Mouse (Mus musculus) layer of hippocampus, postnatal 25 days (tissue): ENCODE measurements around the gene Rita1. TPM values are rescaled to one million over a fixed set of nuclear protein-coding genes. Genes with fewer than 3 reads are reported as not detected.

Experiments used
- DNase-seq, 2 experiments: peaks; one replicate each; pipeline ENCODE4 v3.0.0; 2022; ENCODE audit warnings: mixed read lengths in 2 of 2, low spot score in 1 of 2; ENCODE audit errors: extremely low spot score in 1 of 2
- total RNA-seq, 2 experiments: library from RNA; stranded (reverse); gene quantifications; 2 replicates each; pipeline ENCODE4 v1.2.3; 2021

Gene Rita1
- total RNA-seq, 2 experiments from 2014 or later, result 23.9 to 25.5 TPM

DNA sequence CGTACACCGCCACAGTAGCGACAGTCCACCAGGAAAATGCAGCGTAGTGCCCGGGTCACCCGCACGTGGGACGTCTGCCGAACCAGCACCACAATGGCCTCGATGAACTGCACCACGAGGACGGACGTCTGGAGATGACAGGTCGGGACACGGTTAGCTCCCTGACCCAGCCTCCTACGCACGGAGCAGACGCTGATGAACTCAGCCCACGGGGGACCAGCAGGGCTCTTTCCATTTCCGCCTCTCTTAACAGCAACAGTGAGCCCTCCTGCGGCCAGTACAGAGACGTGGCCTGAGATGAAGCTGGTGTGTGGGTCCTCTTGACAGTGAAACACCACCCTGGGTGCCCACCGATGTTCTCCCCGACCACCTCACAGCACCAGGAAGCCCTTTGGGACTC is 56.5 kb downstream of the Rita1 start:
- no peak for DNase-seq

DNA sequence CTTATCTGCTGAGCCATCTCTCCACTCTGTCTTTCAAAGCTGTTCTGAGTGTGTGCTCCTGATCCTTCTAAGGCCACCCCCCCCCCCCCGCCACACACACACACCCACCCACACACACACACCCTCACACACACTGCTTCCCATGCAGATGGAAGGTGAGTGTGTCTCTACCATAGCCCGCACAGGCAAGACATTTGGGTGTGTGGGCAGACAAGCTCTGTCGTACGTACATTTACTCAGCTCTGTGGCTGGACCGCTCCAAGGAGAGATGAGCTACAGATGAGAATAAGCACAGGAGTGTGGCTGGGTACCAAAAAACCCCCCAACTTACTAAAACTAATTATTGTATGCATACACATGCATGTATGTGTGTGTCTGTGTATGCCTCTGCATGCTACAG is 61.7 kb downstream of the Rita1 start:
- no peak for DNase-seq

DNA sequence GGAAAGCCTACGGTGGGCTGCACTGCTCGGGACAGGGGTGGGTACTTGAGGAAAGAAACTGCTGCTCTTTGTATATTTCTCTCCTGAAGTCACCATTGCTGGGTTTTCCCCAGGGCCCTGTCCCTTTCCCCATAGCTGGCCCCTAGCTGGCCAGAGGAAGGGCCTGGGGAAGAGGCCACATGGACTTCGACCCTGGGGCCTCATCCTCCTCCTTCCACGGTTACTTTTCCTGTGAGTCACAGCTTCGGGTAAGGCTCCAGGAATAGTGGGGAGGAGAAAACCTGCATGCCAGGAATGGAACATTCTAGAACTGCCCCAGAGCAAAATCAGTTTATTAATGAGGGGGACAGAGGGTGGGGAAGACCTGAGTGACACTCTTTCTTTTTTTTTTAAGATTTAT is 62.3 kb downstream of the Rita1 start:
- no peak for DNase-seq

DNA sequence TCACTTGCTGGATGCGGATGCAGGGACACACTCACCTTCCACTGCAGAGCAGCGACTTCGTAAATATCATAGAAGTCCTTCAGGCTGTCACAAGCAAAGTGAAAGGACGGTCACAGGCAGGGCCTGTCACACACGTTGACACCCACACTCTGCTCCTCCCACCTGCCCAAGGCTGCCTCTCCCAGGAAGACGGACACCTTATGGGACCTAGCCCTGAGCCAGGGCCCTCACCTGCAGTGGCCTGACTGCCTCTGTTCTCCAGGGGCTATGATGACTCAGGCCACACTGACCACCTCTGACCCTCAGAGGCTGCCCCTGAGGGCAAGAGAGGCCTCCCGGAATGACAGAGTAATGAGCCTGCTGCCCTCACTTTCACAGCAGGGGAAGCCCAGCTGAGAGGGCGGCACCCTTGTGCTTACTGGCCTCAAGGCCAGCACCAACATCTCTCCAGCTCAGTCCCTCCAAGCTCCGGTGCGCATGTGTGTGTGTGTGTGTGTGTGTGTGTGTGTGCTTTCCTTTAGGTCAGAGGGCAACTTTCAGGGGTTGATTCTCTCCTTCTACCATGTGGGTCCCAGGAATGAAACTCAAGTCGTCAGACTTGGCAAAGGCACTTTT is 64.0 kb downstream of the Rita1 start:
- no peak for DNase-seq

Other genes with a start within 250 kb of the Rita1 start
- not detected for gene Lhx5, start 180.9 kb downstream of the Rita1 start, total RNA-seq
- gene Sdsl, start 139.8 kb downstream of the Rita1 start, total RNA-seq, result 1 to 10 TPM; 7.1 to 9.1 TPM
- gene Sds, start 136.1 kb downstream of the Rita1 start, total RNA-seq, result under 1 TPM in 1 of 2 experiments, not detected in 1; 0.22 TPM
- gene Plbd2, start 109.0 kb downstream of the Rita1 start, total RNA-seq, result 10 to 100 TPM; 61.5 to 70.3 TPM
- gene Slc8b1, start 101.4 kb downstream of the Rita1 start, total RNA-seq, result 10 to 100 TPM in 1 of 2 experiments, 1 to 10 TPM in 1; 6.5 to 14.3 TPM
- gene Tpcn1, start 23.9 kb downstream of the Rita1 start, total RNA-seq, result 10 to 100 TPM; 31.0 to 39.9 TPM
- under 1 TPM; 0.79 to 0.80 TPM for gene Iqcd, start 23.6 kb downstream of the Rita1 start, total RNA-seq
- gene Ddx54, start 150 bp upstream of the Rita1 start, total RNA-seq, result 10 to 100 TPM; 40.7 to 42.5 TPM
- gene Cfap73, start 21.6 kb upstream of the Rita1 start, total RNA-seq, result under 1 TPM; 0.39 to 0.42 TPM
- gene Rasal1, start 36.2 kb upstream of the Rita1 start, total RNA-seq, result 100 to 1,000 TPM in 1 of 2 experiments, 10 to 100 TPM in 1; 92.7 to 100 TPM
- gene Dtx1, start 99.3 kb upstream of the Rita1 start, total RNA-seq, result 10 to 100 TPM; 67.2 to 78.5 TPM
- under 1 TPM in 1 of 2 experiments, not detected in 1; 0.10 TPM for gene Oas2, start 137.3 kb upstream of the Rita1 start, total RNA-seq
- not detected for gene Oas3, start 165.1 kb upstream of the Rita1 start, total RNA-seq
- not detected for gene Oas1e, start 182.9 kb upstream of the Rita1 start, total RNA-seq
- gene Oas1c, start 199.9 kb upstream of the Rita1 start, total RNA-seq, result 1 to 10 TPM in 1 of 2 experiments, under 1 TPM in 1; 0.81 to 1.3 TPM
- gene Oas1f, start 234.8 kb upstream of the Rita1 start, total RNA-seq, result not detected
- gene Oas1h, start 248.8 kb upstream of the Rita1 start, total RNA-seq, result not detected